Mouse (Mus musculus): ENCODE data around the gene Cdc34. TPM values are rescaled to one million over a fixed set of nuclear protein-coding genes. Genes with fewer than 3 reads are reported as not detected.
"Not testable (repeated sequence)": the region's sequence is repeated elsewhere in the genome, so short reads cannot be mapped to it uniquely, and the experiment has no call there.

Cdc34 gene
- polyA plus RNA-seq, 1 experiment from 2014 or later, result 73.1 TPM

GRCm38 (mm10) chr10:79698459-79698858, 16.5 kb downstream of the Cdc34 start:
- Histone ChIP-seq H3K4me2 (ENCODE audit: low read length) (no peak overlapping the region), H3K9me3 (replicated peaks; ENCODE audit: control insufficient read depth, low read length, poor library complexity, severe bottlenecking) (no peaks in the 10 kb centered on the region), H3K36me3 (ENCODE audit: control insufficient read depth, insufficient read depth, low read length) (no peaks in the 10 kb centered on the region), H3K9ac (ENCODE audit: low read depth, low read length) (no peak overlapping the region), H3K4me3 (ENCODE audit: low read depth, low read length) (no peak overlapping the region), H3K27me3 (ENCODE audit: control insufficient read depth, insufficient read depth, low read depth, low read length) (no peaks in the 10 kb centered on the region), H3K27ac (ENCODE audit: low read length) (peak overlapping the region; percentile 50), H3K4me1 (ENCODE audit: control insufficient read depth, insufficient read depth, low read length) (no peaks in the 10 kb centered on the region)
- ATAC-seq, result no peak
- 93% methylated on average over 6 of the region's 6 CpGs for WGBS

- no peak overlapping the region for H3K4me3 ChIP-seq (ENCODE audit: low read depth, low read length)
- H3K36me3 ChIP-seq (ENCODE audit: control insufficient read depth, insufficient read depth, low read length), result no peaks in the 10 kb centered on the region
- no peak overlapping the region for H3K9ac ChIP-seq (ENCODE audit: low read depth, low read length)
- no peak for ATAC-seq
- no peaks in the 10 kb centered on the region for H3K27me3 ChIP-seq (ENCODE audit: control insufficient read depth, insufficient read depth, low read depth, low read length)
- no peak overlapping the region for H3K4me2 ChIP-seq (ENCODE audit: low read length)
- H3K27ac ChIP-seq (ENCODE audit: low read length), result no peak overlapping the region
- no peaks in the 10 kb centered on the region for H3K9me3 ChIP-seq (replicated peaks; ENCODE audit: control insufficient read depth, low read length, poor library complexity, severe bottlenecking)
- WGBS, result 48% methylated on average over 7 of the region's 7 CpGs
- peaks cover 7% of the 10 kb centered on the region for H3K4me1 ChIP-seq (ENCODE audit: control insufficient read depth, insufficient read depth, low read length)
Observed at GRCm38 (mm10) chr10:79700676-79701075, 18.7 kb downstream of the Cdc34 start.

- no peak for ATAC-seq
- no peak overlapping the region for H3K9ac ChIP-seq (ENCODE audit: low read depth, low read length)
- H3K27me3 ChIP-seq (ENCODE audit: control insufficient read depth, insufficient read depth, low read depth, low read length), result no peaks in the 10 kb centered on the region
- H3K4me3 ChIP-seq (ENCODE audit: low read depth, low read length), result no peak overlapping the region
- H3K4me1 ChIP-seq (ENCODE audit: control insufficient read depth, insufficient read depth, low read length), result peaks cover 17% of the 10 kb centered on the region
- H3K4me2 ChIP-seq (ENCODE audit: low read length), result no peak overlapping the region
- H3K36me3 ChIP-seq (ENCODE audit: control insufficient read depth, insufficient read depth, low read length), result no peaks in the 10 kb centered on the region
- H3K9me3 ChIP-seq (replicated peaks; ENCODE audit: control insufficient read depth, low read length, poor library complexity, severe bottlenecking), result no peaks in the 10 kb centered on the region
- no peak overlapping the region for H3K27ac ChIP-seq (ENCODE audit: low read length)
- WGBS, result 71% methylated on average over 10 of the region's 10 CpGs
Observed at GRCm38 (mm10) chr10:79701443-79702129, 19.6 kb downstream of the Cdc34 start.

GRCm38 (mm10) chr10:79702970-79703369, 21.0 kb downstream of the Cdc34 start:
- not testable (repeated sequence) for H3K36me3 ChIP-seq (ENCODE audit: control insufficient read depth, insufficient read depth, low read length); H3K27me3 ChIP-seq (ENCODE audit: control insufficient read depth, insufficient read depth, low read depth, low read length); H3K4me2 ChIP-seq (ENCODE audit: low read length); ATAC-seq; H3K9me3 ChIP-seq (replicated peaks; ENCODE audit: control insufficient read depth, low read length, poor library complexity, severe bottlenecking); H3K9ac ChIP-seq (ENCODE audit: low read depth, low read length); H3K4me3 ChIP-seq (ENCODE audit: low read depth, low read length); H3K27ac ChIP-seq (ENCODE audit: low read length)
- peaks cover 30% of the 10 kb centered on the region for H3K4me1 ChIP-seq (ENCODE audit: control insufficient read depth, insufficient read depth, low read length)
- WGBS, result 83% methylated on average over 3 of the region's 4 CpGs

- Histone ChIP-seq H3K27ac (ENCODE audit: low read length) (peak overlapping the region; percentile 56), H3K36me3 (ENCODE audit: control insufficient read depth, insufficient read depth, low read length) (no peaks in the 10 kb centered on the region), H3K27me3 (ENCODE audit: control insufficient read depth, insufficient read depth, low read depth, low read length) (no peaks in the 10 kb centered on the region), H3K9me3 (replicated peaks; ENCODE audit: control insufficient read depth, low read length, poor library complexity, severe bottlenecking) (no peaks in the 10 kb centered on the region), H3K4me2 (ENCODE audit: low read length) (peak overlapping the region; percentile 56), H3K4me1 (ENCODE audit: control insufficient read depth, insufficient read depth, low read length) (peaks cover 30% of the 10 kb centered on the region), H3K4me3 (ENCODE audit: low read depth, low read length) (peak overlapping the region; percentile 73), H3K9ac (ENCODE audit: low read depth, low read length) (no peak overlapping the region)
- WGBS, result 75% methylated on average over 10 of the region's 10 CpGs
- peak; percentile 15 for ATAC-seq
Observed at GRCm38 (mm10) chr10:79703541-79703940, 21.5 kb downstream of the Cdc34 start.

GRCm38 (mm10) chr10:79704065-79704969, 22.3 kb downstream of the Cdc34 start, which contains the start of gene Bsg:
TSS of gene Bsg (plus strand) at chr10:79704491.
- peak within 1 kb of the TSS; percentile 89 for H3K9ac ChIP-seq (ENCODE audit: low read depth, low read length)
- no peaks in the 10 kb centered on the region for H3K27me3 ChIP-seq (ENCODE audit: control insufficient read depth, insufficient read depth, low read depth, low read length)
- H3K36me3 ChIP-seq (ENCODE audit: control insufficient read depth, insufficient read depth, low read length), result peaks cover 4% of the 10 kb centered on the region; the same call in 1 of the 2 replicates
- peak within 1 kb of the TSS; percentile 69 for H3K4me2 ChIP-seq (ENCODE audit: low read length)
- H3K4me3 ChIP-seq (ENCODE audit: low read depth, low read length), result peak within 1 kb of the TSS; percentile 73
- H3K27ac ChIP-seq (ENCODE audit: low read length), result peak within 1 kb of the TSS; percentile 85
- H3K4me1 ChIP-seq (ENCODE audit: control insufficient read depth, insufficient read depth, low read length), result peaks cover 30% of the 10 kb centered on the region
- WGBS, result under 1% methylated on average over 47 of the region's 65 CpGs
- peak; percentile 94 for ATAC-seq
- H3K9me3 ChIP-seq (replicated peaks; ENCODE audit: control insufficient read depth, low read length, poor library complexity, severe bottlenecking), result no peaks in the 10 kb centered on the region

- H3K4me3 ChIP-seq (ENCODE audit: low read depth, low read length), result peak overlapping the region; percentile 73
- no peaks in the 10 kb centered on the region for H3K9me3 ChIP-seq (replicated peaks; ENCODE audit: control insufficient read depth, low read length, poor library complexity, severe bottlenecking)
- peak; percentile 12; the same call in 1 of the 2 replicates for ATAC-seq
- 5% methylated on average over 10 of the region's 10 CpGs for WGBS
- peaks cover 9% of the 10 kb centered on the region; the same call in 1 of the 2 replicates for H3K36me3 ChIP-seq (ENCODE audit: control insufficient read depth, insufficient read depth, low read length)
- peak overlapping the region; percentile 89 for H3K9ac ChIP-seq (ENCODE audit: low read depth, low read length)
- H3K4me1 ChIP-seq (ENCODE audit: control insufficient read depth, insufficient read depth, low read length), result peaks cover 30% of the 10 kb centered on the region
- peak overlapping the region; percentile 85 for H3K27ac ChIP-seq (ENCODE audit: low read length)
- H3K4me2 ChIP-seq (ENCODE audit: low read length), result peak overlapping the region; percentile 69
- H3K27me3 ChIP-seq (ENCODE audit: control insufficient read depth, insufficient read depth, low read depth, low read length), result no peaks in the 10 kb centered on the region
Observed at GRCm38 (mm10) chr10:79704970-79705360, 23.0 kb downstream of the Cdc34 start.

GRCm38 (mm10) chr10:79705951-79706350, 24.0 kb downstream of the Cdc34 start:
- Histone ChIP-seq H3K4me3 (ENCODE audit: low read depth, low read length) (peak overlapping the region; percentile 11; the same call in 1 of the 2 replicates), H3K4me1 (ENCODE audit: control insufficient read depth, insufficient read depth, low read length) (peaks cover 30% of the 10 kb centered on the region), H3K9me3 (replicated peaks; ENCODE audit: control insufficient read depth, low read length, poor library complexity, severe bottlenecking) (no peaks in the 10 kb centered on the region), H3K27me3 (ENCODE audit: control insufficient read depth, insufficient read depth, low read depth, low read length) (no peaks in the 10 kb centered on the region), H3K36me3 (ENCODE audit: control insufficient read depth, insufficient read depth, low read length) (peaks cover 13% of the 10 kb centered on the region; the same call in 1 of the 2 replicates), H3K27ac (ENCODE audit: low read length) (no peak overlapping the region), H3K4me2 (ENCODE audit: low read length) (peak overlapping the region; percentile 69), H3K9ac (ENCODE audit: low read depth, low read length) (peak overlapping the region; percentile 89; the same call in 1 of the 2 replicates)
- 76% methylated on average over 5 of the region's 5 CpGs for WGBS
- no peak for ATAC-seq
